Mouse (Mus musculus): ENCODE results near the gene Aqp11.

GRCm38 (mm10) chr7:97717326-97717725 is 20.8 kb downstream of the Aqp11 start:
- TF ChIP-seq CTCF (IDR thresholded peaks at IDR 0.05; ENCODE audit: extremely low read depth, insufficient read depth, low read length) (no peak), POLR2A (IDR thresholded peaks at IDR 0.05; ENCODE audit: extremely low read depth, insufficient read depth, low read length) (no peak)

Measured in cortical plate, adult 2 months (tissue).